8 mouse cellular contexts compared by ENCODE assay signal in the genomic region with DNA sequence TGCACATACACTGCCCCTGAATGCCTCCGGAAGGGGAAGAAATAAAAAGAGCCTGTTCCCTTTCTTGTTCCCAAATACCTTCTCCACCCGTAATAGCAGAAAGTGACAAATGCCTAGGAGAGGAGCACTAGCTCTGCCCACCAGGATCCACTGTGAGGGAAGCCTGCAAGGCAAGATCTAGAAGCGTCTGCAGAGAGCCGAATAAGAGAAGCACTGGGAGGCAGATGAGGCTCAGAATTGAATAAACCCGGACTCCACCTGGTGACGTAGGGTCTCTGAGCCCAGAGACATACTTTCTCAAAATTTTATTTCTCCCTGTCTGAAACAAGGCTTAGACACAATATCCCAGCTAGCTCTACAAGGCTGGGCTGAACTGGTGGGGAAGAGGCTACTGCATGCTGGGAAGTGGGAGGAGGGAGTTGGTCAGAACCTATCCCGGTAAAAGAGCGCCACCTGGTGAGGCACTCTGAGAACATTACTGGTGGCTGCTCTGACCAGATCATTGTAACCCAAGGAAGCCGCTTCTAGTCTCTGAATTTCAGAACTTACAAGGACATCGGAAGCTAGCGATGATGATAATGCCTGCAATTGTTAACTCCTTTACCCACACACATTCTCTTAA. TPM values are rescaled to one million over a fixed set of nuclear protein-coding genes. Genes with fewer than 3 reads are reported as not detected.
DNase-seq lines count a peak whose midpoint lies in the region; ATAC-seq lines count a peak whose summit lies in the region.

No protein-coding gene starts in this region.

- DNase-seq in MN1 (ENCODE audit: low spot score) = peak; percentile 85
- peak; percentile 93 for DNase-seq in cerebellum, adult 9-10 months
- peak; percentile 74 to 96 for DNase-seq in frontal cortex, adult 2 months (ENCODE audit: extremely low spot score in 1 of 2, low spot score in 1 of 2)
- peak; percentile 93 for DNase-seq in hindbrain, embryonic 11.5 days (ENCODE audit: low spot score)
- peak; percentile 88 for DNase-seq in layer of hippocampus, adult 9-11 months
- peak; percentile 88 for DNase-seq in ovary, postnatal 14 days (ENCODE audit: low spot score)
- DNase-seq in thymus, postnatal 10 days (ENCODE audit: low spot score in 2 of 2) = peak; percentile 52 to 83

- whole genome bisulfite sequencing in hindbrain, embryonic 11.5 days = 39% methylated on average over 11 of the region's 11 CpGs
- WGBS in lung, embryonic 16.5 days = 30% methylated on average over 11 of the region's 11 CpGs

- peak; percentile 88 for ATAC-seq in hindbrain, embryonic 11.5 days (ENCODE audit: low FRiP score)
- peak; percentile 94 for ATAC-seq in lung, embryonic 16.5 days (ENCODE audit: low read depth)

- H3K4me1 ChIP-seq in hindbrain, embryonic 11.5 days (replicated peaks; ENCODE audit: control insufficient read depth, insufficient read depth, low read length) = peaks cover 2% of the 10 kb centered on the region; the same call in 1 of the 2 replicates
- H3K4me1 ChIP-seq in lung, embryonic 16.5 days (replicated peaks; ENCODE audit: control insufficient read depth, insufficient read depth, low read length) = no peaks in the 10 kb centered on the region

- H3K27me3 ChIP-seq in hindbrain, embryonic 11.5 days (ENCODE audit: control insufficient read depth, insufficient read depth, low read length) = no peaks in the 10 kb centered on the region
- H3K27me3 ChIP-seq in lung, embryonic 16.5 days (ENCODE audit: control insufficient read depth, insufficient read depth, low read depth, low read length) = no peaks in the 10 kb centered on the region

- no peak overlapping the region for H3K27ac ChIP-seq in hindbrain, embryonic 11.5 days (ENCODE audit: low read depth, low read length)
- no peak overlapping the region for H3K27ac ChIP-seq in lung, embryonic 16.5 days (ENCODE audit: low read length)

- peak overlapping the region; percentile 16; the same call in 1 of the 2 replicates for H3K9ac ChIP-seq in hindbrain, embryonic 11.5 days (ENCODE audit: low read depth, low read length)
- peak overlapping the region; percentile 60 for H3K9ac ChIP-seq in lung, embryonic 16.5 days (ENCODE audit: low read length)

- H3K36me3 ChIP-seq in hindbrain, embryonic 11.5 days (ENCODE audit: control insufficient read depth, insufficient read depth, low read length) = no peaks in the 10 kb centered on the region
- no peaks in the 10 kb centered on the region for H3K36me3 ChIP-seq in lung, embryonic 16.5 days (ENCODE audit: control insufficient read depth, insufficient read depth, low read length)

- no peaks in the 10 kb centered on the region for H3K9me3 ChIP-seq in hindbrain, embryonic 11.5 days (ENCODE audit: control insufficient read depth, low read length)
- no peaks in the 10 kb centered on the region for H3K9me3 ChIP-seq in lung, embryonic 16.5 days (ENCODE audit: control insufficient read depth, low read length)

- no peak overlapping the region for H3K4me2 ChIP-seq in hindbrain, embryonic 11.5 days (replicated peaks; ENCODE audit: low read depth, low read length)
- peak overlapping the region; percentile 42 for H3K4me2 ChIP-seq in lung, embryonic 16.5 days (ENCODE audit: low read depth, low read length)

- H3K4me3 ChIP-seq in hindbrain, embryonic 11.5 days (ENCODE audit: low read depth, low read length) = no peak overlapping the region
- H3K4me3 ChIP-seq in lung, embryonic 16.5 days (ENCODE audit: low read length) = no peak overlapping the region

RNA-seq across cellular contexts. Expression of gene Thumpd3, which starts 45.2 kb away (rescaled TPM):
- polyA plus RNA-seq in frontal cortex, adult 2 months (2012; rRNA removed) = 18.4 and 21.3 TPM in 2 replicates
- polyA plus RNA-seq in hindbrain, embryonic 11.5 days (2014; fragmentation: Nextera tagmentation; extraction: Ambion mirVana) = 57.4 and 58.0 TPM in 2 replicates
- 43.7 TPM in 2 replicates for polyA plus RNA-seq in lung, embryonic 16.5 days (2015; fragmentation: Nextera tagmentation; extraction: Ambion mirVana)

RNA-seq across cellular contexts. Expression of gene Srgap3, which starts 53.7 kb away (rescaled TPM):
- 123 and 124 TPM in 2 replicates for polyA plus RNA-seq in frontal cortex, adult 2 months (2012; rRNA removed)
- polyA plus RNA-seq in hindbrain, embryonic 11.5 days (2014; fragmentation: Nextera tagmentation; extraction: Ambion mirVana) = 49.8 and 89.6 TPM in 2 replicates
- 2.2 and 3.3 TPM in 2 replicates for polyA plus RNA-seq in lung, embryonic 16.5 days (2015; fragmentation: Nextera tagmentation; extraction: Ambion mirVana)

Comparison
In these comparisons a context has a peak if more than half of its experiments do, and no peak if none do; other contexts are left out.
1. RNA of gene Srgap3, which starts 53.7 kb away (polyA plus RNA-seq): 123 to 124 TPM in frontal cortex, adult 2 months and 49.8 to 89.6 TPM in hindbrain, embryonic 11.5 days; 2.2 to 3.3 TPM in lung, embryonic 16.5 days; every median in the first group is over 10 times any median in the second.
2. Peak in every context shown above with its lines, with median percentiles within 50 percentile points of each other: DNase-seq.